Mouse (Mus musculus) macrophage (primary cell): ENCODE data around the gene Prss43. TPM values are rescaled to one million over a fixed set of nuclear protein-coding genes. Genes with fewer than 3 reads are reported as not detected.

Experiments used
- H3K27ac ChIP-seq: fragments of 350-480 bp; formaldehyde crosslinking; 2 replicates; pipeline ENCODE4 v1.9.0; 2021
- H3K36me3 ChIP-seq: fragments of 350-480 bp; formaldehyde crosslinking; 2 replicates; pipeline ENCODE4 v1.9.0; 2021; ENCODE audit errors: inconsistent target
- H3K4me3 ChIP-seq: fragments of 350-480 bp; formaldehyde crosslinking; 2 replicates; pipeline ENCODE4 v1.9.0; 2021; ENCODE audit errors: inconsistent target
- H3K79me2 ChIP-seq: fragments of 350-480 bp; formaldehyde crosslinking; 2 replicates; pipeline ENCODE4 v1.9.0; 2021; ENCODE audit errors: inconsistent target
- WGBS: methylation state at CpG from one replicate; pipeline ENCODE4 v1.1.7; 2026; ENCODE audit warnings: inconsistent platforms; ENCODE audit not compliant: missing documents; 5-methylcytosine and 5-hydroxymethylcytosine counted together
- polyA plus RNA-seq: library from polyadenylated mRNA; stranded (reverse); fragments of 250-400 nt; gene quantifications from 3 replicates; pipeline ENCODE4 v1.2.4, GENCODE M21; 2018; ENCODE audit warnings: inconsistent platforms
- total RNA-seq, 78 experiments: library from RNA; depleted of rRNA; stranded (reverse); fragments of 250-400 nt; gene quantifications; 1 replicate in 9 of 78; 2 replicates in 24 of 78; 3 replicates in 43 of 78; 4 replicates in 2 of 78; pipeline ENCODE4 v1.2.4; 2018; ENCODE audit warnings: inconsistent platforms in 56 of 78

Prss43 gene
- total RNA-seq (2018; cell fraction: chromatin; rRNA removed) = not detected
- not detected for total RNA-seq (2018; cell fraction: cytosol; rRNA removed)
- not detected for total RNA-seq (2018; cell fraction: nucleus; rRNA removed)
- not detected in 3 replicates for polyA plus RNA-seq

GRCm38 (mm10) chr9:110826390-110826789 lies at the start of gene Prss43:
Prss43 (plus strand) TSS chr9:110826690.
- no peaks in the 10 kb centered on the region for H3K79me2 ChIP-seq
- no peak within 1 kb of the TSS for H3K27ac ChIP-seq
- no peak within 1 kb of the TSS for H3K4me3 ChIP-seq
- H3K36me3 ChIP-seq = no peaks in the 10 kb centered on the region
- WGBS = 89% methylated on average over 1 of the region's 3 CpGs

- H3K27ac ChIP-seq = no peak overlapping the region
- no peaks in the 10 kb centered on the region for H3K36me3 ChIP-seq
- H3K79me2 ChIP-seq = no peaks in the 10 kb centered on the region
- H3K4me3 ChIP-seq = no peak overlapping the region
- WGBS = 92% methylated on average over 1 of the region's 1 CpGs
These were observed 48.4 kb upstream of the Prss43 start for GRCm38 (mm10) chr9:110778100-110778499.

- Histone ChIP-seq H3K27ac (no peak overlapping the region), H3K4me3 (no peak overlapping the region), H3K79me2 (no peaks in the 10 kb centered on the region), H3K36me3 (no peaks in the 10 kb centered on the region)
- 91% methylated on average over 7 of the region's 7 CpGs for WGBS
These were observed 47.9 kb upstream of the Prss43 start for GRCm38 (mm10) chr9:110778559-110778958.

GRCm38 (mm10) chr9:110779242-110779913 lies 47.1 kb upstream of the Prss43 start:
- WGBS = 72% methylated on average over 5 of the region's 5 CpGs
- Histone ChIP-seq H3K79me2 (no peaks in the 10 kb centered on the region), H3K36me3 (no peaks in the 10 kb centered on the region), H3K4me3 (no peak overlapping the region), H3K27ac (no peak overlapping the region)

- H3K4me3 ChIP-seq = peak overlapping the region; percentile 17
- under 1% methylated on average over 43 of the region's 43 CpGs for WGBS
- H3K36me3 ChIP-seq = no peaks in the 10 kb centered on the region
- no peaks in the 10 kb centered on the region for H3K79me2 ChIP-seq
- H3K27ac ChIP-seq = peak overlapping the region; percentile 7; the same call in 1 of the 2 replicates
These were observed 45.2 kb upstream of the Prss43 start for GRCm38 (mm10) chr9:110781256-110781721.

GRCm38 (mm10) chr9:110781731-110782130 lies 44.8 kb upstream of the Prss43 start:
- no peak overlapping the region for H3K27ac ChIP-seq
- H3K79me2 ChIP-seq = no peaks in the 10 kb centered on the region
- H3K36me3 ChIP-seq = no peaks in the 10 kb centered on the region
- peak overlapping the region; percentile 5; the same call in 1 of the 2 replicates for H3K4me3 ChIP-seq
- 7% methylated on average over 23 of the region's 23 CpGs for WGBS

GRCm38 (mm10) chr9:110783611-110784010 lies 42.9 kb upstream of the Prss43 start:
- Histone ChIP-seq H3K79me2 (no peaks in the 10 kb centered on the region), H3K27ac (no peak overlapping the region), H3K36me3 (no peaks in the 10 kb centered on the region), H3K4me3 (no peak overlapping the region)
- 36% methylated on average over 1 of the region's 1 CpGs for WGBS

- Histone ChIP-seq H3K79me2 (no peaks in the 10 kb centered on the region), H3K36me3 (no peaks in the 10 kb centered on the region), H3K4me3 (no peak overlapping the region), H3K27ac (no peak overlapping the region)
- 76% methylated on average over 3 of the region's 3 CpGs for WGBS
These were observed 38.3 kb upstream of the Prss43 start for GRCm38 (mm10) chr9:110788169-110788568.

GRCm38 (mm10) chr9:110790462-110790861 lies 36.0 kb upstream of the Prss43 start:
- no peak overlapping the region for H3K4me3 ChIP-seq
- H3K79me2 ChIP-seq = no peaks in the 10 kb centered on the region
- 69% methylated on average over 4 of the region's 4 CpGs for WGBS
- H3K27ac ChIP-seq = no peak overlapping the region
- no peaks in the 10 kb centered on the region for H3K36me3 ChIP-seq

- Histone ChIP-seq H3K4me3 (no peak overlapping the region), H3K36me3 (no peaks in the 10 kb centered on the region), H3K27ac (no peak overlapping the region), H3K79me2 (no peaks in the 10 kb centered on the region)
- WGBS = 66% methylated on average over 9 of the region's 10 CpGs
These were observed 29.5 kb upstream of the Prss43 start for GRCm38 (mm10) chr9:110797013-110797412.

- 96% methylated on average over 14 of the region's 14 CpGs for WGBS
- no peak within 1 kb of the TSS for H3K27ac ChIP-seq
- no peak within 1 kb of the TSS for H3K4me3 ChIP-seq
- no peaks in the 10 kb centered on the region for H3K79me2 ChIP-seq
- no peaks in the 10 kb centered on the region for H3K36me3 ChIP-seq
These were observed 28.6 kb upstream of the Prss43 start, which contains the start of gene Prss42 for GRCm38 (mm10) chr9:110797866-110798265. Prss42 (plus strand) TSS chr9:110798166.

- Histone ChIP-seq H3K4me3 (no peak overlapping the region), H3K79me2 (no peaks in the 10 kb centered on the region), H3K27ac (no peak overlapping the region), H3K36me3 (no peaks in the 10 kb centered on the region)
- WGBS = 94% methylated on average over 8 of the region's 8 CpGs
These were observed 25.5 kb upstream of the Prss43 start for GRCm38 (mm10) chr9:110800834-110801479.

- Histone ChIP-seq H3K27ac (no peak overlapping the region), H3K4me3 (no peak overlapping the region), H3K79me2 (no peaks in the 10 kb centered on the region), H3K36me3 (no peaks in the 10 kb centered on the region)
- 57% methylated on average over 4 of the region's 4 CpGs for WGBS
These were observed 23.2 kb upstream of the Prss43 start for GRCm38 (mm10) chr9:110803294-110803693.

- Histone ChIP-seq H3K27ac (no peak overlapping the region), H3K79me2 (no peaks in the 10 kb centered on the region), H3K4me3 (no peak overlapping the region), H3K36me3 (no peaks in the 10 kb centered on the region)
- WGBS = 91% methylated on average over 4 of the region's 4 CpGs
These were observed 16.4 kb upstream of the Prss43 start for GRCm38 (mm10) chr9:110810051-110810450.

- no peak within 1 kb of the TSS for H3K4me3 ChIP-seq
- no peaks in the 10 kb centered on the region for H3K36me3 ChIP-seq
- no peaks in the 10 kb centered on the region for H3K79me2 ChIP-seq
- no peak within 1 kb of the TSS for H3K27ac ChIP-seq
- WGBS = 76% methylated on average over 17 of the region's 18 CpGs
These were observed 12.7 kb upstream of the Prss43 start, which contains the start of gene Prss44 for GRCm38 (mm10) chr9:110813789-110814188. Prss44 (plus strand) TSS chr9:110813994.
